Mouse (Mus musculus): ENCODE measurements around the gene Ppcs.

Gene Ppcs

GRCm38 (mm10) chr4:119417894-119418293, 4.3 kb downstream of the Ppcs start:
- DNase-seq (ENCODE audit: low spot score): no peak

GRCm38 (mm10) chr4:119417270-119417669, 5.0 kb downstream of the Ppcs start:
- DNase-seq (ENCODE audit: low spot score): no peak

- DNase-seq (ENCODE audit: low spot score): peak; percentile 92
These were observed 7.0 kb downstream of the Ppcs start, which contains the start of gene Ccdc30 for GRCm38 (mm10) chr4:119415072-119415753. Ccdc30 (minus strand) TSS chr4:119415521.

DNA sequence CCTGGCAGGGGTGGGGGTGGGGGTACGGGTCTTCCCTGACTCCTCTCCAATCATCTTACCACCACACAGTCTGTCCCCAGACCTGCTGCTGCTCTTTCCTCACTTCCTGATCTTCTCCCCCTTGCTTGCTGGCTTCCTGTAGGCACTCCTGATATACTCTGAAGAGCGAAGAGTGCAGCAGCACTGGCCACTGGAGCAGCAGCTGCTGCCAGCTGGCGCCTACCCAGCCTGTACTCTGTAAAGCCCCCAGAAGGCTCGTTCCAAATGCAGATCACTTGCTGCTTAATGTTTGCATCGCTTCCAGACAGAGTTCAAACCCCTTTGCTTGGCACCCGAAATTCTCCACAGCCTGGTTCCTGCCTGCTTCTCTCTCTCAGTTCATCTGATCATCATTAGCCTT, 9.4 kb downstream of the Ppcs start:
- DNase-seq (ENCODE audit: low spot score): no peak

DNA sequence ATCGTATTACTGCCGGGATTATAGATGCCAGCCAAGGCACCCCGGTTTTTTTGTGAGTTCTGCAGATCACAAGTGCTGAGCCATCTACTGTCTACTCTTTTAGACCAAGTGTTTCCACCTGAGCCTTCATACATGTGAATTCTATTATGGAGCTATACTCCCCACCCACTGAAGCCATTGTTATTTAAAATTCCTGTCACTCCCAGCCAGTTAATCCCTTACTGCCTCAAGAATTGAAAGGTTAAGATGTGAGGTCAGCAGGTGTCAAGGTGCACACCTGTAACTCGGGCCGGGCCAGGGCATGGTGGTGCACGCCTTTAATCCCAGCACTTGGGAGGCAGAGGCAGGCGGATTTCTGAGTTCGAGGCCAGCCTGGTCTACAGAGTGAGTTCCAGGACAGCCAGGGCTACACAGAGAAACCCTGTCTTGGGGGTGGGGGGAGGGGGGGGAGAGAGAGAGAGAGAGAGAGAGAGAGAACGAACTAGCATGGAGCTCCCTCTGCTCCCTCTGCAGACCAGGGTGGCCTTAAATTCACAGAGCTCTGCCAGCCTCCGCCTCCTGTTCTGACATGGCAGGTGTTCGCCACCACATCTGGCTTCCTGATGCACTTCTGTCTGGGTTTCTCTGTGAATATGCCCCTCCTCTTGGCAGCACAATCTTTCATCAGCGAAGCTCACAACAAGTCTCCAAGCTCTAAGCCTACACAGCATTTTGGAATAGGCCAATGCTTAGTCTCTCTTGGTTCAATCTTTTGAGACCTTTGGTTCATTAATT, 10.2 kb downstream of the Ppcs start:
- no peak for DNase-seq (ENCODE audit: low spot score)

- no peak for DNase-seq (ENCODE audit: low spot score)
These were observed 18.8 kb downstream of the Ppcs start for GRCm38 (mm10) chr4:119403431-119403830.

DNA sequence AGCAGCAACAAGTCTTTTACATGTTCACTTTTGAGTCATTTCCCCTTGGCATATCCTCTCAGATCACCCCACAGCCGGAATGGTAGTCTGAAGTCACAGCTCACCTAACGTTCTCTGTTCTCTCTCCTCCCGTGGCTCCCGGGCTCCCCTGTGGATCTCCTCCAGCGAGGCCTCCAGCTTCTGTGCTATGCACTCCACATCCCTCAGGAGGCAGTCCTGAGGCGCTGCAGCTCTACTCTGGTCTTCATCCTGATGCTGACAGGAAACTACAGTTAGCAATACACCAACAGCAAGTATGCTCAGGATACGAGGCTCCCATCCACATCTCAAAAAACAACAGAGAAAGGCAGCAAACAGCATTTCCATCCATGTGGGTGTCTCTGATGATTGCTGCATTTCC, 21.3 kb downstream of the Ppcs start:
- DNase-seq (ENCODE audit: low spot score): no peak

- no peak for DNase-seq (ENCODE audit: low spot score)
These were observed 23.5 kb downstream of the Ppcs start for GRCm38 (mm10) chr4:119398751-119399150.

- DNase-seq (ENCODE audit: low spot score): no peak
These were observed 31.9 kb downstream of the Ppcs start for GRCm38 (mm10) chr4:119390369-119390768.

DNA sequence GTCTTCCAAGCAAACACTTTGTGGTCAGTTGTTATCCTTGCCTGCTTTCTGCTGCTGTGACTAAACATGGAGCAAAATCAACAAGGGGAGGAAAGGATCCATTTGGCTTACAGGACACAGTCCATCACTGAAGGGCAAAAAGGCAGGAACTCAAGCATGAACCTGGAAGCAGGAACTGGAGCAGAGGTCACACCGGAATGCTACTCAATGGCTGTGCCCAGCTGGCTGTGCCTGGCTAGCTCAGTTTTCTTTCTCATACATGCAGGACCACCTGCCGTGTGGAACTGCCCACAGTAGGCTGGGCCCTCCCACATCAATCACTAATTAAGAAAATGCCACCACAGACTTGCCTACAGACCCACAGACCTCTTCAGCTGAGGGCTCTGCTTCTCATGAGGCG, 33.0 kb downstream of the Ppcs start:
- no peak for DNase-seq (ENCODE audit: low spot score)

- no peak for DNase-seq (ENCODE audit: low spot score)
These were observed 40.6 kb downstream of the Ppcs start for GRCm38 (mm10) chr4:119381471-119382190.

- no peak for DNase-seq (ENCODE audit: low spot score)
These were observed 52.8 kb downstream of the Ppcs start for GRCm38 (mm10) chr4:119369460-119369859.

Measured in yolk sac, embryonic 10.5 days (tissue).